Mouse (Mus musculus) adrenal gland, adult 2 months (tissue): ENCODE results near the gene Rbak. TPM values are rescaled to one million over a fixed set of nuclear protein-coding genes. Genes with fewer than 3 reads are reported as not detected.
"Not testable (repeated sequence)": the region's sequence is repeated elsewhere in the genome, so short reads cannot be mapped to it uniquely, and the experiment has no call there.

Experiments used
- DNase-seq: peaks from one replicate; pipeline ENCODE4 v3.0.0; 2021
- microRNA-seq, 2 experiments: library from miRNA; unstranded; fragments of <30 nt; microRNA quantifications; one replicate each; pipeline ENCODE4 v1.2.0; 2021
- polyA plus RNA-seq: library from polyadenylated mRNA; depleted of rRNA; stranded (reverse); fragments of >200 nt; gene quantifications from 2 replicates; pipeline ENCODE4 v1.2.3, GENCODE M21; 2012; rRNA removed
- total RNA-seq, 2 experiments: library from RNA; stranded (reverse); gene quantifications; 2 replicates each; pipeline ENCODE4 v1.2.3; 2021

Rbak gene
- total and polyA plus RNA-seq, 3 experiments: 3.7 to 12.8 (median 8.9) TPM

DNA sequence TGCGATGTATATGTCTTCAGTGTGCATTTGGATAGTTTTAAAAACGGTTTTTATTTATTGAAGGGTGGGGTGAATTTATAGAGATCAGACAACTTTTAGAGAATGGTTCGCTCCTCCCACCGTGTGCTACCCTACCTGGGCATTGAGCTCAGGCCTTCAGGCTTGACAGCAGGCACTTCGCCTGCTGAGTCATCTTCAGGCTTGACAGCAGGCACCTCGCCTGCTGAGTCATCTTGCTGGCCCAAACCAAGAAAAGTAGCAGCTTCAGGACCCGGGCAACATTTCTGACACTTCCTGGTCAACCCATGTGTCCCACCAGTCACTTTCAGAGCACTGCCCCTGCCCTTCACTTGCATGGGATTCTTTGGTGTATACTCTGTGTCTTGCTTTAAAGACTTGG is 45.5 kb downstream of the Rbak start:
- peak; percentile 13 for DNase-seq

DNA sequence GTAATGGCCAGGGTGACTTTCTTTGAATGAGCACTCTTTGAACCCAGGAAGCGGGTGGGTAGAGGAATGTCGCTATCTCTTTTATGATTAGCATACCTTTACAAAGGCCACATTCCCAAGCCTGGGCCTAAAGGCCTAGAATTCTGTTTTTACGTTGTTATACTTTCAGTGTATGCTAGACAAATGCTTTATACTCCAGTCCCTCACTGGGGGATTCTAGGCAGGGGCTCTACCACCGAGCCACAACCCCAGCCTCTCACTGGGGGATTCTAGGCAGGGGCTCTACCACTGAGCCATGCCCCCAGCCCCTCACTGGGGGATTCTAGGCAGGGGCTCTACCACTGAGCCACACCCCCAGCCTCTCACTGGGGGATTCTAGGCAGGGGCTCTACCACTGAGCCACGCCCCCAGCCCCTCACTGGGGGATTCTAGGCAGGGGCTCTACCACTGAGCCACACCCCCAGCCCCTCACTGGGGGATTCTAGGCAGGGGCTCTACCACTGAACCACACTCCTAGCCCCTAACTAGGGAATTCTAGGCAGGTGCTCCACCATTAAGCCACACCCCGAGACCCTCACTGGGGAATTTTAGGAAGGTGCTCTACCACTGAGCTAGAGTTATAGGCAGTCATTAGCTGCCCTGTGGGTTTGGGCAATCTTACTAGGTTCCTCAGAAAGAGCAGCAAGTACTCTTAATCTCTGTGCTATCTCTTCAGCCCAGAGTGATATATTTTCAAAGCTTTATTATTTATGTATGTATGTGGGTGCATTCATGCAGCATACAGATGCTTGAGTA is 46.2 kb downstream of the Rbak start:
- DNase-seq: not testable (repeated sequence)

DNA sequence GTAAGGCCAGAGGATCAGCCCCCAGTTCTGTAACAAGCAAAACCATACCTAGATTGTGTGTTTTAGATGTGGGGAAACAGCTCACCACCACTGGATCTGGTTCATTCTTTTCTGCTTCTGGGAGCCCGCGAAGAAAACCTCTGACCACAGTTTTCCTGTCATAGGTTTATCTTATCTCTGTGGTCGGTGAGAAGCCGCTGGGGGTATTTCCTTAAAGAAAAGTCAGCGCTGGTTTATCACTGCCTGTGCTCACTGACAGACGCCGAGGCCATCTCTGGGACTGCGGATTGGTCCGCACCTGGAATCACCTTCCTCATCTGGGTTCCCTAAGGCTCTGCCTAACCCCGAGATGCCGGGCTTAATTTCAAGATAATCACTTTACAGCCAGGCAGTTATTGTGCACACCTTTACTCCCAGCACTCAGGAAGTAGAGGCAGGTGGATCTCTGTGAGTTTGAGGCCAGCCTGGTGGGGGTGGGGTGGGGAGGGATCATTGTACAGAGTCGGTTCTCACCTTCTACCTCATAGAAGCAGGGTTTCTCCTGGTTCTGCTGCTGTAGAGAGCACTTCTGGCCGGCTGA is 47.5 kb downstream of the Rbak start:
- no peak for DNase-seq

DNA sequence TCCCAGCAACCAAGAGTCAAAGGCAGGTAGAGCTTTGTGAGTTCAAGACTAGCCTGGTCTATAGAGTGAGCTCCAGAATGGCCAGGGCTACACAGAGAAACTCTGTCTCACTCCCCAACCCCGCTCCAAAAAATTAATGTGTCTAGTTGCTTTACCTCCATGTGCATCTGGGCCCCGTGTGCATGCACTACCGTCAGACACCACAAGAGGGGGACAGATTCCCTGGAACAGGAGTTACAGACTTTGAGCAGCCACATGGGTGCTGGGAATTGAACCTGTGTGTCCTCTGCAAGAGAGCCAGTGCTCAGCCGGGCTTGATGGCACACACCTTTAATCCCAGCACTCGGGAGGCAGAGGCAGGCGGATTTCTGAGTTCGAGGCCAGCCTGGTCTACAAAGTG is 50.2 kb downstream of the Rbak start:
- DNase-seq: no peak

DNA sequence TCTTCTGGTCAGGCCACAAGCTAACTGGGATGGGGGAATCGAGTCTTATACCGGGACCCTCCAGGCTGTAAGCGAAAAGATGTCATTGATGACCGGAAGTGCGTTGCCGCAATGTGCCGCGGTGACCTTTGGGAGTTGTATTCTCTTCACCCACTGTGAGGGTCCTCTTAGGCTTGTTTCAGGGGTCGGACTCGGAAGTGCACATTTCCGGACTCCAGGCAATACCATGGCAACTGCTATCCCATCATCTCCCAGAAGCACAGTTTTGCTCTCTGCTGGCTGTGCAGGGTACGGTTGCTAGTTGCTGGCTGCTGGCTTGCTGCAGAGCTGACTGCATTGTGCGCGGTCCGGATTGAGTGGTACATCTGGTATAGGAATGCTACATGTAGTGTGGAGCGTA is 51.5 kb downstream of the Rbak start:
- DNase-seq: no peak

DNA sequence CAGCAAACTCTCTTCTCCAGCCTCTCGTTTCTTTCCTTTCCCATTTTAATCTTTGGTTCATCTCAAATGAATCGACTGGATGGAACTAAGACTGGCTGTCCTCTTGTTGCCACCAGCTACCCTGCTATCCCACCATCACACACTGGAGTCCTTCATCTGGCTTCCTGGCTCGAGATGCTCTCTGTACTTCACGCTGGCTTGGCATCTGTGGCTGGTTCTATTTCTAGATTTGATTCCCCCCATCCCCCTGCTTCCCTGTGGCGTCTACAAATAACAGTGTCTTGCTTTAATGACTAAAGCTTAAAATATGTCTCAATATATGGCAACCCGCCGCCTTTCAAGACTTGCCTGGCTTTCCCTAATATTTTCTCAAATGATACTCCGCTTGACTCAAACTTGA is 52.7 kb downstream of the Rbak start:
- DNase-seq: no peak

DNA sequence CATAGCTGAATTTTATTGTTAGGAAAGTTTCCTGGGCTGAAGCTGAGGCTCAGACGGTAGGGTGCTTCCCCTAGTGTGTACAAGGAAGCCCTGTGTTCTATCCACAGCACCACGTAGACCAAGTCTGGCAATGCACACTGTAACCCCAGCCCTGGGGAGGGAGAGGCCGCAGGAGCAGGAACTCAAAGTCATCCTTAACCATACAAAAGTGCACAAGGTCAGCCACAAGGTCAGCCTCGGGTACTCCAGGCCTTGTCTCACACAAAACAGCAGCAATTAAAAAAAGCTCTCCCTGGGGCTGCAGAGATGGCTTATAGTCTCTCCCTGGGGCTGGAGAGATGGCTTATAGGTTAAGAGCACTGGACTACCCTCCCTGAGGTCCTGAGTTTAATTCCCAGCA is 53.7 kb downstream of the Rbak start:
- DNase-seq: no peak

DNA sequence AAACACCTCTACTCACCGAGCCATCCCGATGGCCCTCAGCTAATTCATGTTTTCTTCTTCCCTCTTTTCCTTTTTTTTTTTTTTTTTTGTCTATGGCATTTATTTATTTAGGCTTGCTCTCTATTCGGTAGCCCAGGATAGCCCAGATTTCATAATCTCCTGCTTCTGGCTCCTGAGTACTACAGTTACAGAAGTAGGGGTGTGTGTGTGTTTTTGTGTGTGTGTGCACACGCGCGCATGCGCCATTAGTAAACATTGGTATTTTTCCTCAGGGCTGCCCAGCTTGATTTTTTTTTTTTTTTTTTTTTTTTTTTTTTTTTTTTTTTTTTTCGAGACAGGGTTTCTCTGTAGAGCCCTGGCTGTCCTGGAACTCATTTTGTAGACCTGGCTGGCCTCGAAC is 54.5 kb downstream of the Rbak start:
- DNase-seq: no peak

DNA sequence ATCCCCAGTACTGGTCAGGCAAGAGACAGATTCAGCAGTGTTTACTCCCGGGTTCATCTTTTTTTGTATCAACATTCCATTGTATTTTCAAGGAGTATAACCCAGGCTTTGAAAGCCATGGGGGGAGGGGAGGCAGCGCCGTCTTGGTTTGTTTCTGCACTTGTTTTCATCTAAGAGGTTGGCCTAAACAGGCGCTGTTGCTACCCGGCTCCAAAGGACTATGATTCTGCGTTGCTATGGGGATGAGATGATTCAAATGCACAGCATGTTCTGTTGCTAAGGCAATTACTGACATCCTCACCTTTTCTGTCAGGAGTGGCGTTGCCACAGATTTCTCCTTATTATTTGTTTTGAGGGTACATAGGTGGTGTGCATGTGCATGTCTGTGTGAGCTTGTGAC is 55.0 kb downstream of the Rbak start:
- no peak for DNase-seq

DNA sequence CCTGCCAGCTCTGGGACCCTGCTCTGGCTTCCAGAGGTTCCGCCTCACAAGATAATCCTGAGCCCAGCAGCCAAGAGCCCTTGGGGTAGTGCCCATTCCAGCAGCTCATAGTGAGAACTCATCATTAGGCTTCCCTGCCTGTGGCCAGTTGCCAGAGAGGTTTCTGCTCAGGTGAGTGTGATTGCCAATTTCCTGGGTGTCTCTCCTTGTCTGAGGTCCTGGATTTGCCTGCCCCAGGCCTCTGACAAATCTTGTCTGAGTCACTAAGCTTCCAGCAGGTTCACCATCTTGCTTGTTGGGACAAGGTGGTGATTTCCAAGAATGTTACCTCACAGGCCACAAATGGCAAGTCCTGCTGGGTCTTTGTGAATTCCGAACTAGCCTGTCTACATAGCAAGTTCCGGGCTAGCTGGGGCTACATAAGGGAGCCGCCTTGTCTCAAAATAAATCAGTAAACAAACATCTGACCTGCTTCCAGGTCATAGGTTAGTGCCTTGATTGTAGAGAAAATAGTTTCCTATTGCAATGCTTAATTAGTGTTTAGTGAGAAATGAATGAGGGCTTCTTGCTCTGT is 55.7 kb downstream of the Rbak start:
- no peak for DNase-seq

DNA sequence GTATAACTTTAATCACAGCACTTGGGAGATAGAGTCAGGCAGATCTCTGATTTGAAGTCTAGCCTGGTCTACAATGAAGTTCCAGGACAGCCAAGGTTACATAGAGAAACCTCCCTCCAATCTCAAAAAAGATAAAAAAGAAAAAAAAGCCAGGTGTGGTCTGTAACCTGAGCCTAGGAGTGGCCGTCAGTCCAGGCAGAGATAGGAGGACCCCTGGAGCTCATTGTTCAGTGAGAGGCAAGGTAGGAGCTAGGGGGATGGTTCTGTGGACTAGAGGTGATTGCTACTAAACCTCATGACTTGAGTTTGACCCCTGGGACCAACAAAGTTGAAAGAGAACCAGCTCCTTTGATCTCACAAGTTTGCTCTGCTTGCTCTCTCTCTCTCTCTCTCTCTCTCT is 57.9 kb downstream of the Rbak start:
- DNase-seq: no peak

Small RNAs within 50 kb of the gene (microRNA-seq; reads per million reads assigned to microRNA genes)
- gene Gm44405: 0 reads per million in 2 experiments

Other genes starting within 250 kb of the Rbak start
- gene Fscn1, start 220.4 kb downstream of the Rbak start, total RNA-seq: 10 to 100 TPM; 24.6 to 42.9 TPM
- gene Fscn1, start 220.4 kb downstream of the Rbak start, polyA plus RNA-seq: 129 and 134 TPM in 2 replicates
- gene Rnf216, start 67.8 kb downstream of the Rbak start, total RNA-seq: 10 to 100 TPM; 37.5 to 50.4 TPM
- gene Rnf216, start 67.8 kb downstream of the Rbak start, polyA plus RNA-seq: 40.3 and 47.6 TPM in 2 replicates
- gene Olfr718-ps1, start 33.2 kb downstream of the Rbak start, total RNA-seq: not detected
- not detected in 2 replicates for gene Olfr718-ps1, start 33.2 kb downstream of the Rbak start, polyA plus RNA-seq
- gene Spdye4b, start 242 bp upstream of the Rbak start, total RNA-seq: not detected
- not detected in 2 replicates for gene Spdye4b, start 242 bp upstream of the Rbak start, polyA plus RNA-seq
- not detected for gene Spdye4a, start 46.1 kb upstream of the Rbak start, total RNA-seq
- not detected in 2 replicates for gene Spdye4a, start 46.1 kb upstream of the Rbak start, polyA plus RNA-seq
- gene Zfp12, start 54.4 kb upstream of the Rbak start, total RNA-seq: 10 to 100 TPM; 19.5 to 21.4 TPM
- gene Zfp12, start 54.4 kb upstream of the Rbak start, polyA plus RNA-seq: 9.1 and 10.1 TPM in 2 replicates
- gene Zfp316, start 89.2 kb upstream of the Rbak start, total RNA-seq: 1 to 10 TPM; 4.6 to 9.8 TPM
- 21.0 and 25.5 TPM in 2 replicates for gene Zfp316, start 89.2 kb upstream of the Rbak start, polyA plus RNA-seq
- gene Zfp853, start 112.8 kb upstream of the Rbak start, total RNA-seq: under 1 TPM; 0.17 to 0.31 TPM
- gene Zfp853, start 112.8 kb upstream of the Rbak start, polyA plus RNA-seq: 1.1 and 1.6 TPM in 2 replicates
- 10 to 100 TPM; 25.6 to 36.4 TPM for gene E130309D02Rik, start 134.6 kb upstream of the Rbak start, total RNA-seq
- 46.5 and 54.9 TPM in 2 replicates for gene E130309D02Rik, start 134.6 kb upstream of the Rbak start, polyA plus RNA-seq
- 10 to 100 TPM; 52.8 to 60.8 TPM for gene Zdhhc4, start 148.5 kb upstream of the Rbak start, total RNA-seq
- gene Zdhhc4, start 148.5 kb upstream of the Rbak start, polyA plus RNA-seq: 95.2 and 110 TPM in 2 replicates
- under 1 TPM; 0.24 to 0.29 TPM for gene Grid2ip, start 176.6 kb upstream of the Rbak start, total RNA-seq
- 0.40 and 1.1 TPM in 2 replicates for gene Grid2ip, start 176.6 kb upstream of the Rbak start, polyA plus RNA-seq
- 100 to 1,000 TPM in 1 of 2 experiments, 10 to 100 TPM in 1; 96.0 to 107 TPM for gene Kdelr2, start 223.1 kb upstream of the Rbak start, total RNA-seq
- gene Kdelr2, start 223.1 kb upstream of the Rbak start, polyA plus RNA-seq: 101 and 109 TPM in 2 replicates